Mouse (Mus musculus): ENCODE data around the gene Sae1. TPM values are rescaled to one million over a fixed set of nuclear protein-coding genes. Genes with fewer than 3 reads are reported as not detected.

Sae1 gene
- polyA plus RNA-seq (2014; fragmentation: Illumina TruSeq; extraction: RNeasy Lipid Tissue Mini Kit (QIAGEN cat#74804); ENCODE audit: low read depth, low replicate concordance) = 53.2 TPM

GRCm38 (mm10) chr7:16387160-16388041, at the start of gene Sae1:
Gene Sae1, minus strand, starts transcription at chr7:16387806.

GRCm38 (mm10) chr7:16400689-16401611, 13.3 kb upstream of the Sae1 start, which contains the start of gene Zc3h4:
Gene Zc3h4, plus strand, starts transcription at chr7:16400910.

GRCm38 (mm10) chr7:16308093-16308492, 79.5 kb downstream of the Sae1 start, which contains the start of gene Bbc3:
Gene Bbc3, plus strand, starts transcription at chr7:16308393.

GRCm38 (mm10) chr7:16286026-16286961, 101.3 kb downstream of the Sae1 start, which contains the start of gene Ccdc9:
Gene Ccdc9, minus strand, starts transcription at chr7:16286795.

GRCm38 (mm10) chr7:16273081-16273765, 114.4 kb downstream of the Sae1 start, which contains the start of gene Inafm1:
Gene Inafm1, minus strand, starts transcription at chr7:16273617.

Other genes with a start within 250 kb of the Sae1 start
- gene Meis3, start 212.7 kb downstream of the Sae1 start, polyA plus RNA-seq (2014; fragmentation: Illumina TruSeq; extraction: RNeasy Lipid Tissue Mini Kit (QIAGEN cat#74804); ENCODE audit: low read depth, low replicate concordance) = 0.85 TPM
- gene Dhx34, start 165.8 kb downstream of the Sae1 start, polyA plus RNA-seq (2014; fragmentation: Illumina TruSeq; extraction: RNeasy Lipid Tissue Mini Kit (QIAGEN cat#74804); ENCODE audit: low read depth, low replicate concordance) = 0.35 TPM
- gene C5ar2, start 143.7 kb downstream of the Sae1 start, polyA plus RNA-seq (2014; fragmentation: Illumina TruSeq; extraction: RNeasy Lipid Tissue Mini Kit (QIAGEN cat#74804); ENCODE audit: low read depth, low replicate concordance) = 0.32 TPM
- gene C5ar1, start 128.3 kb downstream of the Sae1 start, polyA plus RNA-seq (2014; fragmentation: Illumina TruSeq; extraction: RNeasy Lipid Tissue Mini Kit (QIAGEN cat#74804); ENCODE audit: low read depth, low replicate concordance) = 2.3 TPM
- gene Inafm1, start 114.2 kb downstream of the Sae1 start, polyA plus RNA-seq (2014; fragmentation: Illumina TruSeq; extraction: RNeasy Lipid Tissue Mini Kit (QIAGEN cat#74804); ENCODE audit: low read depth, low replicate concordance) = 7.4 TPM
- gene Ccdc9, start 101.0 kb downstream of the Sae1 start, polyA plus RNA-seq (2014; fragmentation: Illumina TruSeq; extraction: RNeasy Lipid Tissue Mini Kit (QIAGEN cat#74804); ENCODE audit: low read depth, low replicate concordance) = 44.9 TPM
- not detected for gene Bbc3, start 79.4 kb downstream of the Sae1 start, polyA plus RNA-seq (2014; fragmentation: Illumina TruSeq; extraction: RNeasy Lipid Tissue Mini Kit (QIAGEN cat#74804); ENCODE audit: low read depth, low replicate concordance)
- 6.7 TPM for gene Zc3h4, start 13.1 kb upstream of the Sae1 start, polyA plus RNA-seq (2014; fragmentation: Illumina TruSeq; extraction: RNeasy Lipid Tissue Mini Kit (QIAGEN cat#74804); ENCODE audit: low read depth, low replicate concordance)
- not detected for gene Tmem160, start 65.0 kb upstream of the Sae1 start, polyA plus RNA-seq (2014; fragmentation: Illumina TruSeq; extraction: RNeasy Lipid Tissue Mini Kit (QIAGEN cat#74804); ENCODE audit: low read depth, low replicate concordance)
- not detected for gene Npas1, start 89.9 kb upstream of the Sae1 start, polyA plus RNA-seq (2014; fragmentation: Illumina TruSeq; extraction: RNeasy Lipid Tissue Mini Kit (QIAGEN cat#74804); ENCODE audit: low read depth, low replicate concordance)
- 28.1 TPM for gene Arhgap35, start 227.2 kb upstream of the Sae1 start, polyA plus RNA-seq (2014; fragmentation: Illumina TruSeq; extraction: RNeasy Lipid Tissue Mini Kit (QIAGEN cat#74804); ENCODE audit: low read depth, low replicate concordance)

Data from sigmoid colon, adult 10 weeks (tissue).